Mouse (Mus musculus) left cerebral cortex, postnatal 25 days (tissue): ENCODE measurements at regions not wholly inside any gene's neighbourhood (a gene's known extent, or its start where the extent isn't known, plus 50 kb on each side); places are given as distances from the start of the nearest gene placed in this dataset.
A peak's percentile ranks its signal among the peaks of the same experiment; 100 is the strongest.

ENCODE experiments used
- DNase-seq, 2 experiments: peaks; one replicate each; pipeline ENCODE4 v3.0.0; 2022; ENCODE audit warnings: low spot score in 2 of 2, mixed read lengths in 1 of 2
- intact Hi-C: fragments of 180-260 bp; cut with DNase I; formaldehyde crosslinking; loops from one replicate; pipeline ENCODE4 v1.15.1; 2025

GRCm38 (mm10) chr8:92302694-92303093 is 54.7 kb upstream of the Irx5 start:
- DNase-seq, result no peak

GRCm38 (mm10) chr8:92301029-92301428 is 56.4 kb upstream of the Irx5 start:
- no peak for DNase-seq
- intact Hi-C loops, result no loop called here

More at GRCm38 (mm10) chr8:92302694-92303093, 54.7 kb upstream of the Irx5 start:
- intact Hi-C loops, result no loop called here

GRCm38 (mm10) chr8:92286841-92287811 is 70.3 kb upstream of the Irx5 start:
- no peak for DNase-seq
- intact Hi-C loops, result no loop called here

- no peak for DNase-seq
- intact Hi-C loops, result no loop called here
Observed at GRCm38 (mm10) chr8:92275755-92276154, 81.7 kb upstream of the Irx5 start.

- intact Hi-C loops, result no loop called here
- DNase-seq, result no peak
Observed at GRCm38 (mm10) chr8:92272726-92273125, 84.7 kb upstream of the Irx5 start.

- intact Hi-C loops, result no loop called here
- no peak for DNase-seq
Observed at GRCm38 (mm10) chr8:92272073-92272472, 85.4 kb upstream of the Irx5 start.

GRCm38 (mm10) chr8:92270636-92271035 is 86.8 kb upstream of the Irx5 start:
- intact Hi-C loops, result no loop called here
- peak in 1 of 2 experiments; percentile 44 for DNase-seq

GRCm38 (mm10) chr8:92267415-92267814 is 90.0 kb upstream of the Irx5 start:
- intact Hi-C loops, result no loop called here
- DNase-seq, result no peak

- intact Hi-C loops, result no loop called here
- no peak for DNase-seq
Observed at GRCm38 (mm10) chr8:92260056-92260455, 97.4 kb upstream of the Irx5 start.

GRCm38 (mm10) chr8:92258258-92258657 is 99.2 kb upstream of the Irx5 start:
- intact Hi-C loops, result no loop called here
- DNase-seq, result no peak

- DNase-seq, result peak; percentile 34 to 58
- intact Hi-C loops, result no loop called here
Observed at GRCm38 (mm10) chr8:92252597-92253375, 104.6 kb upstream of the Irx5 start.

- intact Hi-C loops, result no loop called here
- no peak for DNase-seq
Observed at GRCm38 (mm10) chr8:92246301-92246700, 111.1 kb upstream of the Irx5 start.

GRCm38 (mm10) chr8:92240686-92241275 is 116.6 kb upstream of the Irx5 start:
- DNase-seq, result no peak
- intact Hi-C loops, result no loop called here

- intact Hi-C loops, result no loop called here
Observed at GRCm38 (mm10) chr8:92231326-92232225, 125.8 kb upstream of the Irx5 start.

GRCm38 (mm10) chr8:92229526-92229925 is 127.9 kb upstream of the Irx5 start:
- intact Hi-C loops, result no loop called here
- no peak for DNase-seq

More at GRCm38 (mm10) chr8:92231326-92232225, 125.8 kb upstream of the Irx5 start:
- DNase-seq, result no peak

GRCm38 (mm10) chr8:92224929-92225328 is 132.5 kb upstream of the Irx5 start:
- intact Hi-C loops, result no loop called here
- DNase-seq, result peak in 1 of 2 experiments; percentile 31

- no peak for DNase-seq
- intact Hi-C loops, result no loop called here
Observed at GRCm38 (mm10) chr8:92222992-92223391, 134.4 kb upstream of the Irx5 start.

- intact Hi-C loops, result no loop called here
- DNase-seq, result no peak
Observed at GRCm38 (mm10) chr8:92219181-92219890, 138.1 kb upstream of the Irx5 start.

GRCm38 (mm10) chr8:92217521-92217920 is 139.9 kb upstream of the Irx5 start:
- no peak for DNase-seq
- intact Hi-C loops, result no loop called here
